Mouse (Mus musculus): ENCODE measurements at regions not wholly inside any gene's neighbourhood (a gene's known extent, or its start where the extent isn't known, plus 50 kb on each side); places are given as distances from the start of the nearest gene placed in this dataset.
"Not testable (repeated sequence)": the region's sequence is repeated elsewhere in the genome, so short reads cannot be mapped to it uniquely, and the experiment has no call there.

GRCm38 (mm10) chr5:4248422-4248821, 56.3 kb downstream of the Mterf1b start:
- no peak for DNase-seq (ENCODE audit: inconsistent age in 2 of 2, low spot score in 1 of 2)

DNA sequence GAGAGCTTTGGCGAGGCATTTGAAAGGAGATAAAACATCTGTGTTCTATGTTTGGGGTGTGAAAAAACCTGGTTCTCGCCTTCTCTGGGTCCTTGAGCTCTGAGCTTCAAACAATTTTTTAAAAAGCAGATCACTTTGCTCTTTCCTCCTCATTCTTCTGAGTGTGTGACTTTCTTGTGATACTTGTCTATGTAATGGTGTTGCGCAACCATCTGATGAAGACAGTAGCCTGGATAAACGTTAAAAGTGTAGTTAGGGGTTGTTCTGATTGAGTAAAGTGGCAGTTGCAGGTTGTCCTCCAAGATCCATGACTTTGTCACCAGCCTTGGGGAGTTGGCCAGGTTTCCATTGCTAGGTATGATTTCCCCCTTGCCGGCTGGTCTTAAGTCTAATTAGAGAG, 62.1 kb downstream of the Mterf1b start:
- DNase-seq (ENCODE audit: inconsistent age in 2 of 2, low spot score in 1 of 2) = not testable (repeated sequence)

GRCm38 (mm10) chr5:4257048-4257750, 65.0 kb downstream of the Mterf1b start:
- no peak for DNase-seq (ENCODE audit: inconsistent age in 2 of 2, low spot score in 1 of 2)

- no peak for DNase-seq (ENCODE audit: inconsistent age in 2 of 2, low spot score in 1 of 2)
Measured at GRCm38 (mm10) chr5:4259260-4259659, 67.1 kb downstream of the Mterf1b start.

DNA sequence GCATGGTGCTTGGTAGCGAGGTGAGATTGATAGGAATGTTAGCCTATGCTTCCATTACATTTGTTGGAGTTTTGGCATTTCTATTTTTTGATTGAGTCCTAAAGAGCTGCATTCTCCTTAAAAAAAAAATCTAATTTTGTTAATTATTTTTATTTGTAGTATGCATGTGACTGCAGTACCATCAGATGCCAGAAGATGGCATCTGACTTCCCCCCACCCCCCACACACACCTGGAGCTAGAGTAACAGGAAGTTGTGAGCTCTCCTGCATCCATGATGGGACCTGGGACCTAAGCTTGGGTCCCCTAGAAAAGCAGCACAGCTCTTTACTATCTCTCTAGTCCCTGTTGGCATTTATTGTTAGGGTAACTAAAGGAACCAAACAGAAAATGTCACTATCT, 70.5 kb downstream of the Mterf1b start:
- DNase-seq (ENCODE audit: inconsistent age in 2 of 2, low spot score in 1 of 2) = no peak

DNA sequence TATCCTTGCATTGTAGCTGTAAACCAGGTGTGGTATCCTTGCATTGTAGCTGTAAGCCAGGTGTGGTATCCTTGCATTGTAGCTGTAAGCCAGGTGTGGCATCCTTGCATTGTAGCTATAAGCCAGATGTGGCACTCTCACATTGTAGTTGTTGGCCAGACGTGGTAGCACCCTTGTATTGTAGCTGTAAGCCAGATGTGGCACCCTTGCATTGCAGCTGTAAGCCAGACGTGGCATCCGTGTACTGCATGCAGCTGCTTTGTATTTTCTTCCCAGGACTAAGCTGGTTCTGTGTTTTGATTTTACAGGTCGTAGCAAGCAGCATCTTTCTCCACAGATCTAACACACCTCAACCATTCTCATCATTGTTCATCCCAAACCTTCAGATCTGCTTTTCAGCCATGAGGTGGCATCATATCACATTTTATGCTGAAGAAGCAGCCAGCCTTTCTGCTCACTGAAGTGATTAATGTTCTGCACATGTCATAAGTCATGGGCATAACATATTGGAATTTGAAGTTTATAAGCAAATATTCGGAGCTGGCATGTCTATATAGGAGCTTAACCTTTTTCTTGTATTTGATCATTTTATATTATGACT, 71.5 kb downstream of the Mterf1b start:
- peak in 1 of 2 experiments; percentile 68 for DNase-seq (ENCODE audit: inconsistent age in 2 of 2, low spot score in 1 of 2)

GRCm38 (mm10) chr5:4267717-4268116, 75.5 kb downstream of the Mterf1b start:
- DNase-seq (ENCODE audit: inconsistent age in 2 of 2, low spot score in 1 of 2) = no peak

DNA sequence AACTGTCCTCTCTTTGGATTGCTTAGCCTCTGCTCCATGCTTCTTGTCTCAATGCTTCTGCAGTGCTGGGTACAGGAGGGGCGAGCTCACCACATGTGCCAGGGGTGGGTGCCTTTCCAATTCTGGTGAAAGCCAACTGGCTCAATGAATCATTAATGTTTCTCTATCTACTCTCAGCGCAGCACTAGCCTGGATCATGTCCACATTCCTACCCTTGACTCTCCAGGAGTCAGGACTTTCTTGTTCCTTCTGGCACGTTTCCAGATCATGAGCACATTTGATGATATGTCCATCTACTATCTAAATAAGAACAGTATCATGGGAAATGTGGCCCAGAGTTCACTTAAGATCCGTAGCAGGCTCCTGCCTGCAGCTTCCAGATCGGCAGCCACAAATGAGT, 80.8 kb downstream of the Mterf1b start:
- DNase-seq (ENCODE audit: inconsistent age in 2 of 2, low spot score in 1 of 2) = no peak

- DNase-seq (ENCODE audit: inconsistent age in 2 of 2, low spot score in 1 of 2) = peak; percentile 49 to 76
Measured at GRCm38 (mm10) chr5:4303616-4304015, 111.4 kb downstream of the Mterf1b start.

GRCm38 (mm10) chr5:4304201-4304600, 112.0 kb downstream of the Mterf1b start:
- DNase-seq (ENCODE audit: inconsistent age in 2 of 2, low spot score in 1 of 2) = no peak

- no peak for DNase-seq (ENCODE audit: inconsistent age in 2 of 2, low spot score in 1 of 2)
Measured at GRCm38 (mm10) chr5:4308514-4308913, 116.3 kb downstream of the Mterf1b start.

DNA sequence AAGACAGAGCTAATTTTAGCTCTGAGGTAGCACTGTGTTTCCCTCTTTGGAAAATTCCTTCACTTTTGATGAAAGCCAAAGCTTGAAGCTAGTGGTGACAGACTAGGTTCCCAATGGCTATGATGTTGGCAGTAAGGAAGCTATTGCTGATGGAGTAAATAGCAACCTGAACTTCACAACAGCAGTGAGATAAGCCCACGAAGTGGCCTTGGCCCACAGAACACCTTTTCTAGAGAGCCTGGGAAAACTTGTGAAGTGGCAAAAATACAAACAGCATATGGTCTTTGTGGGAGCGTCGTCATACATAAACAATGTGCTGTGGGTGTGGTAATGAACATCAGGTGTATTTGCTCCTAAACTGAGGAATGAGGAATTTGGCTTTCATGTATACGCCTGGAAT, 119.0 kb downstream of the Mterf1b start:
- no peak for DNase-seq (ENCODE audit: inconsistent age in 2 of 2, low spot score in 1 of 2)

DNA sequence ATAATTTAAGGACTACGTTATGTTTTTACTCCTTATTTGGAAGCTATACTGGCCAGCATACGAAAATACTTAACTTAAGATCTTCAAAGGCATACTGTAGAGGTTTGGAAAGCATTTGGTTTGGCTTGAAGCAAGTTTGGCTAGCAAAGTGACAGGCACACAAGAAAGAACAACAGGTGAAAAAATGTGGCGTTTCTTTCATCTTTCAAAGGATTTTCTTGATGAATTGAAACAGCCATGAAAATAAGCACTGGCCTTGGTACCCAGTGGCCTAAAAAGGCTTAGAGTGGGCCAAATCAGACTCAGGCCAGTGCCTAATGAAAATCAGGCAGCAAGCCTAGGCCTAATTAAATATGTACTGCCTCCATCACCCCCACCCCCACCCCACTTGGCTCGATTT, 119.4 kb downstream of the Mterf1b start:
- peak in 1 of 2 experiments; percentile 51 for DNase-seq (ENCODE audit: inconsistent age in 2 of 2, low spot score in 1 of 2)

- no peak for DNase-seq (ENCODE audit: inconsistent age in 2 of 2, low spot score in 1 of 2)
Measured at GRCm38 (mm10) chr5:4312675-4313074, 120.5 kb downstream of the Mterf1b start.

DNA sequence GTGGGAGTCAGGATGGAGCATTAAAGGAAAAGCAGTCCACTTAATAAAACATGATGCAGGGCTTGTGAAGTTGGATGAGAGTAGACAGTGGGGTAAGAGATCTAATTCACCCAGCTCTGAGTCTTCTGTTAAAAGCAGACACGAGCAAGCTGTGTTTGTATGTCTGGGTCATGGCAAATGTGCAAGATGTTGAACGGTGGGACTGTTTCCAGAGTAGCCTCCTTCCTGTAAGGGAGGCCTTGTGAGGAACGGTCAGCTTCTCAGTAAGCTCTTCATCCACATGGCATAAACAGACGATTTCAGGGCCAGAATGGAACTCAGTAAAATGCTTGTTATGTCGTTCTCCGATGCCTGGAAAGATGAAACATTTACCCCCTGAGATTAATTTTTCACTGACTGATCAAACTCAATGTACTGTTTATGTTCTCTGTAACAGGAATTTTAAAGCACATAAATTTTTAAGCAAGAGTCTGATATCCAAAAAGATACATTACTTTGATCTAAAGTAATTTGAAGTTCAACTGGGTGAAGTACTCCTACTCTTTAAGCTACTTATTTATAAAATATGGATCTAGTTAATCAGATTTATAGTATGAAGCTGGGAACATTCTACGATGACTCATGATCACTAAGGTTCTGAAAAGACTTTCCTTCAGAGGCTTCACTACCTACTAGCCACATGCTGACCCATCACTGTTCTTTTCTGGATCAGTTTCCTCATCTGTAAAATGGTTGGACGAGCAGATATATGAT, 130.6 kb downstream of the Mterf1b start:
- no peak for DNase-seq (ENCODE audit: inconsistent age in 2 of 2, low spot score in 1 of 2)

DNA sequence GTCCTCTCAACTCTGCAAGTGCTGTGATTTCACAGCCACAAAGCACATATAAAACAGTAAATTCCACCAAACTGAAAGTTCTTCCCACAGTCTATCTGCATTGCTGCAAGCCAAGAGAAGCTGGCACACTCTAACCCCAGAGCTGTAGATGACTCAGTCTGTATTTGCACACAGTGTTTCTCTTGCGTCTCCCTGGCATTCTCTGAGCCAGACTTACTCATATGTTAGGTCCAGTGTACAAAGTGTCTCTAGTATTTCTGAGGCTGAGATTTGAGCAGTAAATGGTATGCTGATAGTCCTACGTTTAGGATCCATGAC, 131.2 kb downstream of the Mterf1b start:
- DNase-seq (ENCODE audit: inconsistent age in 2 of 2, low spot score in 1 of 2) = peak; percentile 69 to 77

- no peak for DNase-seq (ENCODE audit: inconsistent age in 2 of 2, low spot score in 1 of 2)
Measured at GRCm38 (mm10) chr5:4325813-4326212, 133.6 kb downstream of the Mterf1b start.

GRCm38 (mm10) chr5:4326309-4327014, 134.3 kb downstream of the Mterf1b start:
- DNase-seq (ENCODE audit: inconsistent age in 2 of 2, low spot score in 1 of 2) = no peak

GRCm38 (mm10) chr5:4335683-4336082, 143.5 kb downstream of the Mterf1b start:
- no peak for DNase-seq (ENCODE audit: inconsistent age in 2 of 2, low spot score in 1 of 2)

DNA sequence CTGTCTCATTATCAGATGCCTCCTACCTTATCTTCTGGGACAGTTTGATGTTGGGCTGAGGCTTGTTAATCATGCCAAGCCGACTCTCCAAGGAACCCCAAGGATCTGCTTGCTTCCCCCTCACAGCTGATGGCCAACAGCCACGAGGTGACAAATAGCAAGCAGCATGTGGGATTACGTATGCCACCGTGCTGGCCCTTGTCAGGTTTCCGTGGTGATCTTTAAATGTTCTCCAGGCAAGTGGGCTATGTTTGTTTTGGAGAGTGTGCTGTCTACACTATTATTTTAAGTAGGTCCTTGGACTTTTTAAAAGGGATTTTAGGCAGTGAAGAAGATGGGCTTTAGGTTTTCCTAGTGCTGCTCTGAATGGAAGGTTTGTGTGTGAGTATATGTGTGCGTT, 149.8 kb downstream of the Mterf1b start:
- no peak for DNase-seq (ENCODE audit: inconsistent age in 2 of 2, low spot score in 1 of 2)

- no peak for DNase-seq (ENCODE audit: inconsistent age in 2 of 2, low spot score in 1 of 2)
Measured at GRCm38 (mm10) chr5:4344458-4344857, 152.3 kb downstream of the Mterf1b start.

DNA sequence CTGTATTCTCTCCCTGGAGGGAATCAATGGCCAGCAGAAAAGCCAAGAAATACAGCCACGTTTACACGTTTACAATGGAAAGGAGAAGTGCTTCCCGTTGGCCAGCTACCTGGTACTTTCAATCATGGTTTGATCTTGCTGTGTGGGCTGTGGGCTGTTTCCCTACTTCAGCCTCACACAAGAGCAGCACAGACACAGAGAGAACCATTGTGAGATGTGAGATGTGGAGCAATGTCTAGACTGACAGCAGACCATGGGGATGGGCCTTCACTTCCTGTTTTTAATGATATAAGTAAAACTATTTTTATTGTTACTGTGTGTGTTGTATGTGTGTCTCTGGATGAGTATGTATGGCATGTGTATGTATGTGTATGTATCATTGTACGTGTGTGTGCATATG, 156.2 kb downstream of the Mterf1b start:
- DNase-seq (ENCODE audit: inconsistent age in 2 of 2, low spot score in 1 of 2) = no peak
